ENCODE assay signal across 16 mouse cellular contexts in genomic region chr10:86949886-86950285, GRCm38 (mm10). TPM values are rescaled to one million over a fixed set of nuclear protein-coding genes. Genes with fewer than 3 reads are reported as not detected.
"Had no signal": no experiment of that assay in that cellular context is flagged by ENCODE, and none has a peak within 500 bp of the region (broad histone marks: within the 10 kb centered on the region; RNA-seq: fewer than 3 reads in every experiment).

No protein-coding gene starts in this region.

- DNase-seq: retina, postnatal 1 day; right cerebral cortex, adult 18-20 months; right cerebral cortex, postnatal 14 days; right cerebral cortex, postnatal 25 days; right cerebral cortex, postnatal 4 days; spleen, adult 18-20 months; thymus, adult 18-20 months; thymus, adult 2 months; thymus, postnatal 14 days; thymus, postnatal 25 days; thymus, postnatal 36 days; thymus, postnatal 4 days had no signal

- H3K4me1 ChIP-seq: stomach, embryonic 15.5 days had no signal

- H3K27ac ChIP-seq: neural tube, embryonic 15.5 days; stomach, embryonic 15.5 days; stomach, postnatal 0 days had no signal

- H3K4me2 ChIP-seq: neural tube, embryonic 15.5 days; stomach, embryonic 15.5 days had no signal

- H3K9ac ChIP-seq: neural tube, embryonic 15.5 days; stomach, embryonic 15.5 days had no signal

- H3K9me3 ChIP-seq: neural tube, embryonic 15.5 days; stomach, embryonic 15.5 days had no signal

- H3K36me3 ChIP-seq: neural tube, embryonic 15.5 days; stomach, embryonic 15.5 days had no signal

- H3K27me3 ChIP-seq: neural tube, embryonic 15.5 days; stomach, embryonic 15.5 days had no signal

- H3K4me3 ChIP-seq: neural tube, embryonic 15.5 days; stomach, embryonic 15.5 days had no signal

RNA-seq across cellular contexts. Expression of gene Stab2, which starts 57.9 kb away (rescaled TPM):
- total RNA-seq: neutrophil, adult 5-6 weeks had no signal
